Mouse (Mus musculus) spleen, adult 2 months (tissue): ENCODE measurements around the gene Hist1h2bg.
"Not testable (repeated sequence)": the region's sequence is repeated elsewhere in the genome, so short reads cannot be mapped to it uniquely, and the experiment has no call there.

Source experiments
- CTCF ChIP-seq: fragments of 200-500 bp; IDR thresholded peaks from 2 replicates; pipeline ENCODE4 v1.5.1; 2011; ENCODE audit warnings: mild to moderate bottlenecking, inconsistent platforms; ENCODE audit not compliant: insufficient read depth, insufficient read length, insufficient replicate concordance; ENCODE audit errors: extremely low read depth
- POLR2A ChIP-seq: fragments of 200-500 bp; IDR thresholded peaks from 2 replicates; pipeline ENCODE4 v1.6.1; 2011; ENCODE audit warnings: low read depth, low read length, inconsistent platforms

DNA sequence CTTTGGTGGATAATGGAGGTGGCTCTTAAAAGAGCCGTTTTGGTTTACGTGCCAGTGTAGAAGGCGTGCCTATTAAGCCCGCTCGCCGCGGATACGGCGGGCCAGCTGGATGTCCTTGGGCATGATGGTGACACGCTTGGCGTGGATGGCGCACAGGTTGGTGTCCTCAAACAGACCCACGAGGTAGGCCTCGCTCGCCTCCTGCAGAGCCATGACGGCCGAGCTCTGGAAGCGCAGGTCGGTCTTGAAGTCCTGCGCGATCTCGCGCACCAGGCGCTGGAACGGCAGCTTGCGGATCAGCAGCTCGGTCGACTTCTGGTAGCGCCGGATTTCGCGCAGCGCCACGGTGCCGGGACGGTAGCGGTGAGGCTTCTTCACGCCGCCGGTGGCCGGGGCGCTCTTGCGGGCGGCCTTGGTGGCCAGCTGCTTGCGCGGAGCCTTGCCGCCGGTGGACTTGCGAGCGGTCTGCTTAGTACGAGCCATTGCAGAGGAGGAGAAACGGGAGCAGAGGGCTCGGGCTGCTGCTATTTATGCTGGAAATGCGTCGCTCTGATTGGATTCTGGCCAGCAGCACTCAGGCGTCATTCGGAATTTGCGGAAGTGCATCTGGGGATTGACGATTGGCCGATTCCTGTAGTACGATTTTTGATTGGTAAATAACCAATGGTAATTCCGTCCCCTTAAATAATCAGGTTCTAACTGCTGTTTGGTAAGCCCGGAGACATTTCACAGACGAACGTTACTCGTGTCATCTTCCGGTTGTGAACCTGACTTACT, 9.1 kb upstream of the Hist1h2bg start, which contains the start of gene Hist1h3e:
- peak; percentile 94 for TF ChIP-seq POLR2A
- not testable (repeated sequence) for TF ChIP-seq CTCF
